Mouse (Mus musculus): ENCODE data around the gene Mtch1. TPM values are rescaled to one million over a fixed set of nuclear protein-coding genes. Genes with fewer than 3 reads are reported as not detected.
"Not testable (repeated sequence)": the region's sequence is repeated elsewhere in the genome, so short reads cannot be mapped to it uniquely, and the experiment has no call there.

Mtch1 gene
- total and polyA plus RNA-seq, 2 experiments from 2014 or later = 208 to 380 TPM

DNA sequence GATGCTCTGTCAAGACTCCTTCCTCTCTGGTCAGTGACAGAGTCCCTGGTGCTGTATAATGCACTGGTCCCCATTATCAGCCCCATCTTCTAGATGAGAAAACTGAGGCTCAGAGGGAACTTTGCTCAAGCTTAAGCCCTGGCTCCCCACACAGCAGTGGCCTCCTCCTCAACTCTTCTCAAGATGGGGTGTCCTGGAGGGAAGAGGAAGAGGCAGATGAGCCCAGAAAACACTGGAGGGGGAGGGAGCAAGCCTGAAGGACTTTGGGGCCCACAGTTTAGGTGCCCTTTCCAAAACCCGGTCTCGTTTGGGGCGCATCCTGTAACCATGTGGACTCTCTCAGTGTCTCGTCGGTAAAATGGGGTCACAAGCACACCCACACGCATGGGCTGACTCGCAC lies 28.3 kb downstream of the Mtch1 start:
- 80% methylated on average over 7 of the region's 7 CpGs for WGBS
- H3K9me3 ChIP-seq (replicated peaks; ENCODE audit: control insufficient read depth, low read length) = no peaks in the 10 kb centered on the region
- no peak overlapping the region for H3K27ac ChIP-seq (ENCODE audit: low read depth)
- no peak overlapping the region for H3K9ac ChIP-seq (replicated peaks; ENCODE audit: low read depth, low read length)
- no peak overlapping the region for H3K4me2 ChIP-seq (ENCODE audit: low read depth, low read length)
- TF ChIP-seq EP300 (IDR thresholded peaks at IDR 0.05; ENCODE audit: low read depth) = no peak
- TF ChIP-seq CTCF (IDR thresholded peaks at IDR 0.05; ENCODE audit: low read depth) = no peak
- ATAC-seq (ENCODE audit: insufficient read depth, low read depth) = no peak
- DNase-seq (ENCODE audit: low spot score) = no peak
- peaks cover 19% of the 10 kb centered on the region; the same call in 1 of the 2 replicates for H3K27me3 ChIP-seq (ENCODE audit: control insufficient read depth, insufficient read depth, low read length)
- H3K4me3 ChIP-seq (ENCODE audit: low read depth, low read length) = no peak overlapping the region
- no peaks in the 10 kb centered on the region for H3K36me3 ChIP-seq (replicated peaks; ENCODE audit: control insufficient read depth, insufficient read depth, low read length)
- no peaks in the 10 kb centered on the region; the same call in 1 of the 2 replicates for H3K4me1 ChIP-seq (ENCODE audit: control insufficient read depth, insufficient read depth)

DNA sequence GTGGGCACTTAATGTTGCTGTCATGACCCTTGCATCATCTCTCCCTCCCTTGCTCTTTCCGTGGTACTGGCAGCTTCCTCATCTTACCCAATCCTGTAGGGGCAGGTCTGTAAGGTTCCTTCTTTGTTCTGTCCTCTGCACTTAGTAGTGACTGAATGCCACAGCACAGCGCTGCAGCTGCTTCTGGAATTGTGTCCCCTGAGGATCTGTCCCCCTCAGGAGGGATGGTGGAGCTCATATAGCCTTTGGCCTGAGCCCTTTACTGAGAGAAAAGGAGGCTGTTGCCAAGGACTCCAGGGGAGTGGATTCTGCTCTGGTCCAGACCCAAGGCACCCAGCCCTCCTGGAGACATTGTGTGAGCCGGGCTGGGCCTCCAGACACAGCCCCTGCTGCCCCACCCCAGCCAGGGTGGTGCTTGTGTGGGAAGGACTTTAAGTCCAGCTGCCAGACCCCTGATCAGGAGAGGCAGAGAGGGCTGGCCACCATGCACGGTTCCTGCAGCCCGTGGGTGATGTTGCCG lies 28.9 kb downstream of the Mtch1 start:
- no peak for DNase-seq (ENCODE audit: low spot score)
- no peak overlapping the region for H3K27ac ChIP-seq (ENCODE audit: low read depth)
- no peaks in the 10 kb centered on the region; the same call in 1 of the 2 replicates for H3K4me1 ChIP-seq (ENCODE audit: control insufficient read depth, insufficient read depth)

DNA sequence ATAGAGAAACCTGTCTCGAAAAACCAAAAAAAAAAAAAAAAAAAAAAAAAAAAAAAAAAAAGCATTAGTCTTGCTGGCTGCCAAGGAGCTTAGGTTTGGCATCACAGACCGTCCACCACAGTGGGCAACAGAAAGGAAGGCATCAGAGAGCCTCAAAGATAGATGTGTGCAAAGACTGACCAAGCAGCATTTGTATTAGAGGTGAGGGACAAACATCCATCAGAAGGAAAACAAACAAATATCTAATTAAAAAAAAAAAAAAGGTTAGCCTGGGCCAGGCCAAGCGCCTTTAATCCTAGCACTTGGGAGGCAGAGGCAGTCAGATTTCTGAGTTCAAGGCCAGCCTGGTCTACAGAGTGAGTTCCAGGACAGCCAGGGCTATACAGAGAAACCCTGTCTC lies 30.4 kb downstream of the Mtch1 start, which contains the start of gene Pi16:
TSS of gene Pi16 (plus strand) at position 301 of the 400 bp plus-strand sequence.
- not testable (repeated sequence) for H3K9ac ChIP-seq (replicated peaks; ENCODE audit: low read depth, low read length); DNase-seq (ENCODE audit: low spot score); H3K36me3 ChIP-seq (replicated peaks; ENCODE audit: control insufficient read depth, insufficient read depth, low read length); H3K4me2 ChIP-seq (ENCODE audit: low read depth, low read length); H3K4me1 ChIP-seq (ENCODE audit: control insufficient read depth, insufficient read depth); H3K9me3 ChIP-seq (replicated peaks; ENCODE audit: control insufficient read depth, low read length); ATAC-seq (ENCODE audit: insufficient read depth, low read depth); H3K4me3 ChIP-seq (ENCODE audit: low read depth, low read length)
- peaks cover 17% of the 10 kb centered on the region; the same call in 1 of the 2 replicates for H3K27me3 ChIP-seq (ENCODE audit: control insufficient read depth, insufficient read depth, low read length)
- peak within 1 kb of the TSS; percentile 78 for H3K27ac ChIP-seq (ENCODE audit: low read depth)
- 93% methylated on average over 3 of the region's 3 CpGs for WGBS

More for the DNA sequence above, 28.9 kb downstream of the Mtch1 start:
- Histone ChIP-seq H3K4me3 (ENCODE audit: low read depth, low read length) (no peak overlapping the region), H3K4me2 (ENCODE audit: low read depth, low read length) (no peak overlapping the region), H3K9me3 (replicated peaks; ENCODE audit: control insufficient read depth, low read length) (no peaks in the 10 kb centered on the region), H3K36me3 (replicated peaks; ENCODE audit: control insufficient read depth, insufficient read depth, low read length) (no peaks in the 10 kb centered on the region), H3K27me3 (ENCODE audit: control insufficient read depth, insufficient read depth, low read length) (peaks cover 19% of the 10 kb centered on the region; the same call in 1 of the 2 replicates), H3K9ac (replicated peaks; ENCODE audit: low read depth, low read length) (no peak overlapping the region)
- WGBS = 45% methylated on average over 6 of the region's 6 CpGs
- TF ChIP-seq CTCF (IDR thresholded peaks at IDR 0.05; ENCODE audit: low read depth) (no peak), EP300 (IDR thresholded peaks at IDR 0.05; ENCODE audit: low read depth) (no peak)
- no peak for ATAC-seq (ENCODE audit: insufficient read depth, low read depth)

DNA sequence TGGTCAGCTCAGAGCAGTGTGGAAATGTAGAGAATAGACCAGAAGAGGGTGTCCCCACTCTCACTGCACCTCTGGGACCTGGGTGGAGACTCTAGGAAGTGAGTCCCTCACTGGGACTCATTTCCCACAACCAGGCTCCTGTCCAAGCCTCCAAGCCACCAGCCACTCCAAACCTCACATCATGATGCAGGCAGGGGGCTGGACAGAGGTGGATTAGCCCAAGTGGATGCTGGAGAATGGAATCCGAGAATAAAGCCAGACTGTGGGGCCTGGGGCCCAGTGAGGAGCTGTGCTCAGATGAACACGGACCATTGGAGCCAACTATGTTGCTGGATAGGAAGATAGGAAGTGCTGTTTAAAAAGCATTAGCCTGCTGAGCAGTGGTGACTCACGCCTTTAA lies 30.8 kb downstream of the Mtch1 start:
- H3K27ac ChIP-seq (ENCODE audit: low read depth) = peak overlapping the region; percentile 78
- no peak overlapping the region for H3K4me2 ChIP-seq (ENCODE audit: low read depth, low read length)
- no peak overlapping the region for H3K9ac ChIP-seq (replicated peaks; ENCODE audit: low read depth, low read length)
- DNase-seq (ENCODE audit: low spot score) (no peak), ATAC-seq (ENCODE audit: insufficient read depth, low read depth) (no peak)
- no peak overlapping the region for H3K4me3 ChIP-seq (ENCODE audit: low read depth, low read length)
- 50% methylated on average over 3 of the region's 3 CpGs for WGBS
- H3K27me3 ChIP-seq (ENCODE audit: control insufficient read depth, insufficient read depth, low read length) = peaks cover 14% of the 10 kb centered on the region; the same call in 1 of the 2 replicates
- no peaks in the 10 kb centered on the region; the same call in 1 of the 2 replicates for H3K4me1 ChIP-seq (ENCODE audit: control insufficient read depth, insufficient read depth)
- H3K36me3 ChIP-seq (replicated peaks; ENCODE audit: control insufficient read depth, insufficient read depth, low read length) = no peaks in the 10 kb centered on the region
- TF ChIP-seq EP300 (IDR thresholded peaks at IDR 0.05; ENCODE audit: low read depth) (no peak), CTCF (IDR thresholded peaks at IDR 0.05; ENCODE audit: low read depth) (no peak)
- peaks cover 5% of the 10 kb centered on the region; the same call in 1 of the 2 replicates for H3K9me3 ChIP-seq (replicated peaks; ENCODE audit: control insufficient read depth, low read length)

DNA sequence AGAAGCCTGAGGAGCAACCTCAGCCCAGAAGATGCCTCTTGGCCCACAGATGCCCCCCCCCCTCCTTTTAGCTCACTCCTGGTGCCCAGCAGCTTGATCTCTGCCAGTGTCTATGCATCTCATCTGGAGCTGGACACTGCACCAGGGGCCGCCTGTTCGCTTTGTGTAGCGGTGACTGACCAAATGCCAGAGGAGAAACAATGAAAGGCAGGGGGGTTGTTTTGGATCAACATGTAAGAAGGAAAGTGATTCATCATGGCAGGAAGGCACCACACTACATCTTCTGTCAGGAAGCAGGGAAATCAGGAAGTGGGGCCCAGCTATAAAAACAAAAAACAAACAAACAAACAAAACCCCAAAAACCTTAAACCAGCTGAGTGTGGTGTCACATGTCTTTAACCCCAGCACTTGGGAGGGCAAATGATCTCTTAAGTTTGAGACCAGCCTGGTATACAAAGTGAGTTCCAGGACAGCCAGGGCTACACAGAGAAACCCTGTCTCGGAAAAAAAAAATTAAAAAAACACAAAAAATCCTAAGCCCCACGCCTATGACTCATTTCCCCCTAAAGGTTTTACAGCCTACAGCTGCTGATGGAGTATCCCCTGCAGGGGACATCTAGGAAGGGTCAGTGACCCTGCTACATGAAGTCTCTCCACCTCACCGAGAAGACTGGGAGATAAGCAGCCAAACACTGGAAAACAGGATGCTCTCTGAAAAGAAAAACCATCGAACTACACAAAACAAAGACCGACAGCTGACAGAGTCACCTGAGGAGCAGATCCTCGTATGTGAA lies 31.9 kb downstream of the Mtch1 start:
- peak; percentile 16; the same call in 1 of the 2 replicates for ATAC-seq (ENCODE audit: insufficient read depth, low read depth)
- Histone ChIP-seq H3K9me3 (replicated peaks; ENCODE audit: control insufficient read depth, low read length) (peaks cover 5% of the 10 kb centered on the region; the same call in 1 of the 2 replicates), H3K36me3 (replicated peaks; ENCODE audit: control insufficient read depth, insufficient read depth, low read length) (no peaks in the 10 kb centered on the region), H3K27ac (ENCODE audit: low read depth) (peak overlapping the region; percentile 78), H3K27me3 (ENCODE audit: control insufficient read depth, insufficient read depth, low read length) (peaks cover 4% of the 10 kb centered on the region; the same call in 1 of the 2 replicates), H3K4me3 (ENCODE audit: low read depth, low read length) (no peak overlapping the region), H3K9ac (replicated peaks; ENCODE audit: low read depth, low read length) (no peak overlapping the region), H3K4me2 (ENCODE audit: low read depth, low read length) (no peak overlapping the region), H3K4me1 (ENCODE audit: control insufficient read depth, insufficient read depth) (no peaks in the 10 kb centered on the region; the same call in 1 of the 2 replicates)
- peak; percentile 32; the same call in 1 of the 2 replicates for TF ChIP-seq EP300 (IDR thresholded peaks at IDR 0.05; ENCODE audit: low read depth)
- TF ChIP-seq CTCF (IDR thresholded peaks at IDR 0.05; ENCODE audit: low read depth) = no peak
- 56% methylated on average over 9 of the region's 9 CpGs for WGBS
- DNase-seq (ENCODE audit: low spot score) = peak; percentile 41

Measured in heart, postnatal 0 days (tissue).